Mouse (Mus musculus) megakaryocyte-erythroid progenitor cell, adult 5 weeks (primary cell): Measurements from ENCODE around the gene Olfr1220. TPM values are rescaled to one million over a fixed set of nuclear protein-coding genes. Genes with fewer than 3 reads are reported as not detected.

ENCODE experiments used
- polyA plus RNA-seq: library from polyadenylated mRNA; stranded (reverse); fragments of >175 nt; gene quantifications from 2 replicates; pipeline ENCODE4 v1.2.3, GENCODE M21; 2012

Olfr1220 gene
- polyA plus RNA-seq, result not detected in 2 replicates

DNA sequence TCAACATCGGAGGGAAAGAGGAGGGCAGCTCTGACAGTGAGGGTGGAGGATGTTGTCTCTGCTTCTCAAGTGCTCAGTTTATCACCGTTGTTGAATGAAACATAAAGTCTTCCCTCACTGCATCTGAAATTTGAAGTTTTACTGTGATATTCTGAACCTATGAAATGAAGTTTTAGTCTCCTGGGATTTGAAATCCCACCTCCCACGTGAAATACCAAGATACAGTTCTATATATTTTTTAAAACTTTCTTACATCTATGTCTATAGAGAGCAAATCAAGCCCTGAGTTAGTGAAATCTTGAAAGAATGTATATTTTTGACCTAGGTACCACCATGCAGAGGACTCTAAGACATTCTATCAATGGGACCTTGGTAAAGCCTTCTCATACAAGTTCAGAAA, at the start of gene Olfr1220:
Gene Olfr1220, minus strand, starts transcription at position 101 of the 400 bp plus-strand sequence.

DNA sequence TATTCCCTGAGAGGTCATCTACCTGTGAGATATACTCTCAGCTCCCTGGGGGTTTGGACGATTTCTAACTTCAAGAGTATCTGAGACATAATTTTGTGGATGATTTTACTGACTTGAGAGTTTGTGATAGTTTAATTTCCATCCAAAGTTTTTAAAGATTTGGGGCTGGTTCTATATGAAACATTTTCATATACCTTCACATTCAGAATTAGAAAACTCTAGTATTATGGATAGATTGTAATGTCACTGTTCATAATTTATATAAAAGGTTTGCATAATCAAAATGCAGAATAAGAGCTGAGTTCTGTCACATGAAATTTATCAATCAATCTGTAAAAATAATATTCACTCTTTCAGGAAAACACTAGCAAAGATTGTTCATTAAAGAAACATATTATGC, 44.8 kb upstream of the Olfr1220 start, which contains the start of gene Olfr1223:
Gene Olfr1223, minus strand, starts transcription at position 101 of the 400 bp plus-strand sequence.

DNA sequence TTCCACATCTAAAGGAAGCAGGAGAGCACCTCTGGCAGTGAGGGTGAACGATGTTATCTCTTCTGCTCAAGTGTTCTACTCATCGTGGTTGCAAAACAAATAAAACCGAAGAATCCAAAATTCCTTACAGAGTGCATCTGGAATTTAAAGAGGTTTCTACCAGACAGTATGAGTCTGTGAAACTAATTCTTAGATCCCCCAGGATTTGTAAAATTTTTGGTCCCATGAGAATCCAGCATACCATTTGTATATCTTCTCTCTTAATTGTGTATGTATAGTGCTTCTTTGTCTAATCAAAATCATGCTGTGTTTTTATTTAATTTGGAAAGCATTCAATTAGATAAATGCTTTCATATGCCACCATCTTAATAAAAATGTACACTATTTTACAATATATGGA, 26.3 kb upstream of the Olfr1220 start, which contains the start of gene Olfr1222:
Gene Olfr1222, minus strand, starts transcription at position 101 of the 400 bp plus-strand sequence.

DNA sequence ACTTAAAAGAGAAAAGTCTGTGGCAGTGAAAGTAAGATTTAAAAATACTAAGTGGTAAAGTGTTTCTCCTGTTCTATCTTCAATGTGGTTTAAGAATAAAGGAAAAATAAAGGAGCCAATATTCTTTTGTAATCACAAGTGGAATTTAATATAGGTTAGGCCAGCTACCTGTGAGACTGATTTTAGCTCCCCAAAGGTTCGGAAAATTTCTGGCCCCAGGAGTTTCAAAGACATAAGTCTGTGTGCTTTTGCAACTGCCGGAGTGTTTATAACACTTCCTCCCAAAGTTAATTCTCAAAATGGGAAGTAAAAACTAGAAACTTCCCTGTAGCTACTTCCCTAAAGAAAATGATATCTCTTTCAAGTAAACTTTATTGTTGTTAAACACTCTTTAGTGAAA, 10.5 kb upstream of the Olfr1220 start, which contains the start of gene Olfr1221:
Gene Olfr1221, minus strand, starts transcription at position 101 of the 400 bp plus-strand sequence.

DNA sequence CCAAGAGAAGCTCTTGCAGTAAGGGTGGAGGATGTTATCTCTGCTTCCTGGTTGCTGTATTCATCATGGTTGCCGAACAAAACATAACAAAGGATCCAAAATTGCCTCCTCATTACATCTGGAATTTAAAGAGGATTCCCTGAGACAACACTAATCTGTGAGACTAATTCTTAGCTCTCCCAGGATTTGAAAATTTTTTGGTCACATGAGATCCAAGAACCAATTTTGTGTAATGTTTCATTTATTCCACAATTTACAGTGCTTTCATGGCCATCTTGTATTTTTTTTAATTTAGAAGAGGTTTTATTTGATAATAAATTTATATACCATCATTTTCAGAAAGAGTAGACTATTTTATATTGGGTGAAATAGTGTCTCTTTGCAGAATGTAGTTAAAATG, 23.2 kb downstream of the Olfr1220 start, which contains the start of gene Olfr1219:
Gene Olfr1219, minus strand, starts transcription at position 101 of the 400 bp plus-strand sequence.

DNA sequence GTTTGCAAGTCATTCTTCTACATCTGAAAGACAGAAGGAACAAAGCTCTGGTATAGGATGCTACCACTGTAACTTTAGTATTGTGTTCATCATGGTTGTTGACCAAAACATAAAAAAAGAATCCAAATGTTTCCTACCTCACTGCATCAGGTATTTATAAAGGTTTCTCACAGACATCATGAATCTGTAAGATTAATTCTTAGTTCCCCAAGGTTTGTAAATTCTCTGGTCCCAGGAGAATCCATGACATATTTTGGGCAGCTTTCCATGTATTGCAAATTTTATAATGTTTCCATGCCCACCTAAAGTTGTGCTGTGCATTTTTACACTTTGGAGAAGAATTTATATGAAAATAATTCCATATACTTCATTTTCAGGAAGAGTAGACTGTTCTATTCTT, 45.5 kb downstream of the Olfr1220 start, which contains the start of gene Olfr1218:
Gene Olfr1218, minus strand, starts transcription at position 101 of the 400 bp plus-strand sequence.

Other genes with a start within 250 kb of the Olfr1220 start
- gene Olfr1206, start 243.6 kb downstream of the Olfr1220 start, polyA plus RNA-seq, result not detected in 2 replicates
- gene Olfr1208, start 204.5 kb downstream of the Olfr1220 start, polyA plus RNA-seq, result 0.03 TPM in 1 of 2 replicates, not detected in the other
- not detected in 2 replicates for gene Olfr1209, start 191.7 kb downstream of the Olfr1220 start, polyA plus RNA-seq
- 0.02 and 0.03 TPM in 2 replicates for gene Olfr1211, start 168.7 kb downstream of the Olfr1220 start, polyA plus RNA-seq
- gene Olfr1212, start 152.9 kb downstream of the Olfr1220 start, polyA plus RNA-seq, result not detected in 2 replicates
- not detected in 2 replicates for gene Gm13762, start 126.6 kb downstream of the Olfr1220 start, polyA plus RNA-seq
- gene Olfr1214, start 114.2 kb downstream of the Olfr1220 start, polyA plus RNA-seq, result not detected in 2 replicates
- gene Olfr1215, start 99.9 kb downstream of the Olfr1220 start, polyA plus RNA-seq, result not detected in 2 replicates
- not detected in 2 replicates for gene Olfr1216, start 88.5 kb downstream of the Olfr1220 start, polyA plus RNA-seq
- gene Olfr1217, start 74.8 kb downstream of the Olfr1220 start, polyA plus RNA-seq, result not detected in 2 replicates
- gene Olfr1218, start 45.6 kb downstream of the Olfr1220 start, polyA plus RNA-seq, result not detected in 2 replicates
- gene Olfr1219, start 23.3 kb downstream of the Olfr1220 start, polyA plus RNA-seq, result 0.02 TPM in 1 of 2 replicates, not detected in the other
- gene Olfr1221, start 10.4 kb upstream of the Olfr1220 start, polyA plus RNA-seq, result 0.19 TPM in 1 of 2 replicates, not detected in the other
- gene Olfr1222, start 26.2 kb upstream of the Olfr1220 start, polyA plus RNA-seq, result not detected in 2 replicates
- not detected in 2 replicates for gene Olfr1223, start 44.7 kb upstream of the Olfr1220 start, polyA plus RNA-seq
- gene Olfr1224-ps1, start 57.3 kb upstream of the Olfr1220 start, polyA plus RNA-seq, result not detected in 2 replicates
- gene Olfr1225, start 67.8 kb upstream of the Olfr1220 start, polyA plus RNA-seq, result not detected in 2 replicates
- gene Olfr1226, start 93.2 kb upstream of the Olfr1220 start, polyA plus RNA-seq, result not detected in 2 replicates
- not detected in 2 replicates for gene Olfr1228, start 147.2 kb upstream of the Olfr1220 start, polyA plus RNA-seq
- gene Olfr1229, start 181.2 kb upstream of the Olfr1220 start, polyA plus RNA-seq, result not detected in 2 replicates
- not detected in 2 replicates for gene Olfr1230, start 190.4 kb upstream of the Olfr1220 start, polyA plus RNA-seq
- not detected in 2 replicates for gene Olfr1231, start 200.2 kb upstream of the Olfr1220 start, polyA plus RNA-seq
- gene Olfr1232, start 222.8 kb upstream of the Olfr1220 start, polyA plus RNA-seq, result not detected in 2 replicates
- not detected in 2 replicates for gene Olfr1233, start 235.6 kb upstream of the Olfr1220 start, polyA plus RNA-seq